Mouse (Mus musculus): ENCODE measurements around the gene Adgrl1. TPM values are rescaled to one million over a fixed set of nuclear protein-coding genes. Genes with fewer than 3 reads are reported as not detected.

Adgrl1 gene
- polyA plus RNA-seq, 1 experiment from 2014 or later = 18.8 TPM

DNA sequence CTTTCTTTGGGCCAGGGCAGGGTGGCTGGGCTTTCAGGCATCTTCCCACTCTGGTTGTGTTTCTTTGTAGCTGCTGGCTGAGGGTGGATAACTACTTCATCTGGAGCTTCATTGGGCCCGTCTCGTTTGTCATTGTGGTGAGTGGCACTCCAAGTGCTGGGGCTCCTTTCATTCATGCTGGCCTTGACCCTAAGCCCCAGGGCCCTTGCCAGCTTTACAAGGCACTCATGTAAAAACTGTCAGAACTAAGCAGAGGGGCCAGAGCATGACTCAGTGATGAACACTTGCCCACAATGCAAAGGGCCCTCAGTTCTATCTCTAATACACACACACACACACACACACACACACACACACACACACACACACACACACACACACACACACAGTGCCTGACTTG is 35.1 kb downstream of the Adgrl1 start:
- Histone ChIP-seq H3K9ac (no peak overlapping the region), H3K9me3 (replicated peaks) (no peaks in the 10 kb centered on the region), H3K4me1 (no peaks in the 10 kb centered on the region), H3K27ac (no peak overlapping the region), H3K27me3 (no peaks in the 10 kb centered on the region), H3K4me3 (replicated peaks) (no peak overlapping the region), H3K4me2 (no peak overlapping the region), H3K36me3 (peaks cover 98% of the 10 kb centered on the region)
- no peak for ATAC-seq (replicated peaks; ENCODE audit: low FRiP score)
- WGBS = 86% methylated on average over 2 of the region's 2 CpGs

GRCm38 (mm10) chr8:83935435-83935834 is 35.5 kb downstream of the Adgrl1 start:
- H3K4me1 ChIP-seq = no peaks in the 10 kb centered on the region

DNA sequence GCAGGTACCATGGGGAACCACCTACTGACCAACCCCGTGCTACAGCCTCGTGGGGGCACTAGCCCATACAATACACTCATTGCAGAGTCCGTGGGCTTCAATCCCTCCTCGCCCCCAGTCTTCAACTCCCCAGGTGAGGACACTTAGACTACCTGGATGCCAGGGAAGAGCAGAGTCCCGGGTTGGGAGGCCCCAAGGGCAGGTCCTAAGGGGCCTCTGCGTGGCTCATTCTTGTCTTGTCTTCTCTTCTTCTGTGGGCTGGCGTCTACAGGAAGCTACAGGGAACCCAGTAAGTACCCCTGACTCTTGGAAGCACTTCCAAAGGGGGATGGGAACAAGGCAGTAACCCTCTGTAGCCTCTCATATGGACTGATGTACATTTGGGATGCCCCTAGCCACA is 37.7 kb downstream of the Adgrl1 start:
- Histone ChIP-seq H3K36me3 (peaks cover 74% of the 10 kb centered on the region), H3K9me3 (replicated peaks) (no peaks in the 10 kb centered on the region), H3K4me1 (no peaks in the 10 kb centered on the region), H3K27ac (no peak overlapping the region), H3K4me2 (no peak overlapping the region), H3K9ac (no peak overlapping the region), H3K27me3 (no peaks in the 10 kb centered on the region), H3K4me3 (replicated peaks) (no peak overlapping the region)
- 90% methylated on average over 7 of the region's 7 CpGs for WGBS
- ATAC-seq (replicated peaks; ENCODE audit: low FRiP score) = no peak

More at GRCm38 (mm10) chr8:83935435-83935834, 35.5 kb downstream of the Adgrl1 start:
- Histone ChIP-seq H3K27me3 (no peaks in the 10 kb centered on the region), H3K36me3 (peaks cover 96% of the 10 kb centered on the region), H3K9me3 (replicated peaks) (no peaks in the 10 kb centered on the region), H3K27ac (no peak overlapping the region), H3K9ac (no peak overlapping the region), H3K4me3 (replicated peaks) (no peak overlapping the region), H3K4me2 (no peak overlapping the region)
- ATAC-seq (replicated peaks; ENCODE audit: low FRiP score) = no peak
- 92% methylated on average over 8 of the region's 8 CpGs for WGBS

- peaks cover 67% of the 10 kb centered on the region for H3K36me3 ChIP-seq
- no peak overlapping the region for H3K4me2 ChIP-seq
- H3K4me1 ChIP-seq = no peaks in the 10 kb centered on the region
- H3K9me3 ChIP-seq (replicated peaks) = no peaks in the 10 kb centered on the region
- ATAC-seq (replicated peaks; ENCODE audit: low FRiP score) = no peak
- H3K27ac ChIP-seq = no peak overlapping the region
- H3K27me3 ChIP-seq = no peaks in the 10 kb centered on the region
- WGBS = 91% methylated on average over 15 of the region's 15 CpGs
- no peak overlapping the region for H3K4me3 ChIP-seq (replicated peaks)
- no peak overlapping the region for H3K9ac ChIP-seq
Measured at GRCm38 (mm10) chr8:83938330-83938729, 38.4 kb downstream of the Adgrl1 start.

GRCm38 (mm10) chr8:83941066-83941677 is 41.3 kb downstream of the Adgrl1 start:
- no peak for ATAC-seq (replicated peaks; ENCODE audit: low FRiP score)

GRCm38 (mm10) chr8:83942446-83942845 is 42.5 kb downstream of the Adgrl1 start:
- Histone ChIP-seq H3K9ac (no peak overlapping the region), H3K36me3 (peaks cover 26% of the 10 kb centered on the region), H3K27ac (no peak overlapping the region), H3K9me3 (replicated peaks) (no peaks in the 10 kb centered on the region), H3K4me1 (no peaks in the 10 kb centered on the region), H3K4me2 (no peak overlapping the region), H3K27me3 (no peaks in the 10 kb centered on the region), H3K4me3 (replicated peaks) (no peak overlapping the region)
- WGBS = 78% methylated on average over 1 of the region's 1 CpGs
- no peak for ATAC-seq (replicated peaks; ENCODE audit: low FRiP score)

More at GRCm38 (mm10) chr8:83941066-83941677, 41.3 kb downstream of the Adgrl1 start:
- Histone ChIP-seq H3K4me3 (replicated peaks) (no peak overlapping the region), H3K27me3 (no peaks in the 10 kb centered on the region), H3K36me3 (peaks cover 38% of the 10 kb centered on the region), H3K9ac (no peak overlapping the region), H3K9me3 (replicated peaks) (no peaks in the 10 kb centered on the region), H3K4me2 (no peak overlapping the region), H3K27ac (no peak overlapping the region), H3K4me1 (no peaks in the 10 kb centered on the region)
- 78% methylated on average over 6 of the region's 6 CpGs for WGBS

DNA sequence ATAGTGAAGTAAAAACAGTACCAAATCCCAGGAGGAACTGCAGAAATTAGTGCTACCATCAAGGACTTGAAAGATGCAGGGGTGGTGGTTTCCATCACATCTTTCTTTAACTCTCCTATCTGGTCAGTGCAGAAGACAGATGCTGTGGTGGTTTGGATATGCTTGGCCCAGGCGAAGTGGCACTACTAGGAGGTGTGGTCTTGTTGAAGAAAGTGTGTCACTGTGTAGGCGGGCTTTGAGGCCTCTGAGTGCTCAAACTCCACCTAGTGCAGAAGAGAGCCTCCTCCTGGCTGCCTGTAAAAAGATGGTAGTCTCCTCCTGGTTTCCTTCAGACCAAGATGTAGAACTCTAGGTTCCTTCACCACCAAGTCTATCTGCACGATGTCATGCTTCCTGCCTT is 45.6 kb downstream of the Adgrl1 start:
- ATAC-seq (replicated peaks; ENCODE audit: low FRiP score) = no peak
- no peaks in the 10 kb centered on the region for H3K4me1 ChIP-seq
- WGBS = 65% methylated on average over 3 of the region's 3 CpGs

DNA sequence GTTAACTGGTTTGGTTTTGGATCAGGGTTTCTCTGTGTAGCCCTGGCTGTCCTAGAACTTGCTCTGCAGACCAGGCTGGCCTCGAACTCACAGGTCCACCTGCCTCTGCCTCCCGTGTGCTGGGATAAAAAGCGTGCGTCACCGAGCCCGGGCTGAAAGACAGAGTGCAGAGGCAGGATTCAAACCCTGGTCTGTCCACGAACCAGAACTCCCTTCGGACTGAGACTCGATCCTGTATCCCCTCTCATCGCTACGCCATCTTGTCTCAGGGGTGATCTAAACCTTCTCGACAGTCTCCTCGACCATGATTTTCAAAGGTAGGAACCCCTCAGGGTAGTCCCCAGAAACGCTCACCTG is 54.8 kb downstream of the Adgrl1 start:
- peak overlapping the region; percentile 85 for H3K4me3 ChIP-seq (replicated peaks)
- H3K9ac ChIP-seq = peak overlapping the region; percentile 62
- ATAC-seq (replicated peaks; ENCODE audit: low FRiP score) = no peak
- H3K4me2 ChIP-seq = peak overlapping the region; percentile 96
- H3K27me3 ChIP-seq = no peaks in the 10 kb centered on the region
- 2% methylated on average over 14 of the region's 14 CpGs for WGBS
- peaks cover 24% of the 10 kb centered on the region for H3K4me1 ChIP-seq
- peak overlapping the region; percentile 51 for H3K27ac ChIP-seq
- H3K9me3 ChIP-seq (replicated peaks) = no peaks in the 10 kb centered on the region
- H3K36me3 ChIP-seq = no peaks in the 10 kb centered on the region

More for the DNA sequence above, 45.6 kb downstream of the Adgrl1 start:
- Histone ChIP-seq H3K9ac (no peak overlapping the region), H3K27me3 (no peaks in the 10 kb centered on the region), H3K4me3 (replicated peaks) (no peak overlapping the region), H3K9me3 (replicated peaks) (no peaks in the 10 kb centered on the region), H3K36me3 (no peaks in the 10 kb centered on the region), H3K4me2 (no peak overlapping the region), H3K27ac (no peak overlapping the region)

DNA sequence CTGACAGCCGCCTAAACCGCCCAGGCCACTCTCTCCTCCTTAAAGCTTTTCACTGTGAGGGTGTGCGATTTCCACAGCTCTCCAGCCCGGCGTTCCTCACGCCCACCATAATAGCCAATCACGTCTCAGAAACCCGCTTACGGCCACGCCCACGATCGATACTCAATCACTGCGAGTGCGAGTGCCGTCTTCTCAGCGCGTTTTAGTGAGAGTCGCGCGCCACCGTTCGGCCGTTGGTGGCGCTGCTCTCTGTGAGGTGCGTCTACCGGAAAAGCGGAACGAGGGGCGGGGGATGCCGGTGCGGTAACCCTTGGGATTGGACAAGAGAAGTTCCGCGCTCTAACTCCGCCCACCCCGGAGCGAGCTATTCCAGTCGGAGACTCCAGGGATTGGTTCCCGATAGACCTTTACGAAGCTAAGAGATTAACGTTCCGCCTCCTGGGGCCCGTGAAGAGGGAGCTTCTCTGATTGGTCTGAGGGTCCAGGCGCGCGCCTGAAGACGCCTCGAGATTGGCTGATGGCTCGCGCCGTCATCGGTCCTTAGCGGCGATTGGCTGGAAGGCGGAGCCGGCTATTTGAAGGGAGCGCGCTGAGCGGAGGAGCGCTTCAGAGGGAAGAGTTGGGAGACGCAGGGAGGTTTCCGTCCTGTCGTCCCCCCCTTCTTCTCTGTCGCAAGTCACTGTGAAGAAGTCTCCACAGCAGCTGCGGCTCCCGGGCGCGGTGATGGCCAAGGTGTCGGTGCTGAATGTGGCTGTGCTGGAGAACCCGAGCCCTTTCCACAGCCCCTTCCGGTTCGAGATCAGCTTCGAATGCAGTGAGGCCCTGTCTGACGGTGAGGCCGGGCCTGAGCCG is 55.4 kb downstream of the Adgrl1 start, which contains the start of the genes Gm10644 and Asf1b:
Gm10644 (minus strand) TSS at position 100 of the 852 bp plus-strand sequence.
Asf1b (plus strand) TSS at position 402 of the 852 bp plus-strand sequence.
- under 1% methylated on average over 75 of the region's 75 CpGs for WGBS
- Histone ChIP-seq H3K36me3 (no peaks in the 10 kb centered on the region), H3K4me2 (peak within 1 kb of the TSS; percentile 96), H3K9me3 (replicated peaks) (no peaks in the 10 kb centered on the region), H3K4me1 (peaks cover 24% of the 10 kb centered on the region), H3K9ac (peak within 1 kb of the TSS; percentile 68), H3K27me3 (no peaks in the 10 kb centered on the region), H3K27ac (peak within 1 kb of the TSS; percentile 51), H3K4me3 (replicated peaks) (peak within 1 kb of the TSS; percentile 85)
- peak; percentile 100 for ATAC-seq (replicated peaks; ENCODE audit: low FRiP score)

- H3K36me3 ChIP-seq = no peaks in the 10 kb centered on the region
- peaks cover 24% of the 10 kb centered on the region for H3K4me1 ChIP-seq
- peak overlapping the region; percentile 85 for H3K4me3 ChIP-seq (replicated peaks)
- H3K27ac ChIP-seq = 0 out of 2 replicates have a peak overlapping the region, but pooled peaks have one; percentile 32
- ATAC-seq (replicated peaks; ENCODE audit: low FRiP score) = no peak
- peak overlapping the region; percentile 96 for H3K4me2 ChIP-seq
- H3K9me3 ChIP-seq (replicated peaks) = no peaks in the 10 kb centered on the region
- H3K27me3 ChIP-seq = no peaks in the 10 kb centered on the region
- H3K9ac ChIP-seq = peak overlapping the region; percentile 68
- WGBS = under 1% methylated on average over 15 of the region's 15 CpGs
Measured at GRCm38 (mm10) chr8:83955958-83956218, 56.0 kb downstream of the Adgrl1 start.

- H3K4me2 ChIP-seq = peak overlapping the region; percentile 96
- 0 out of 2 replicates have a peak overlapping the region, but pooled peaks have one; percentile 68 for H3K9ac ChIP-seq
- WGBS = 35% methylated on average over 1 of the region's 1 CpGs
- H3K27ac ChIP-seq = no peak overlapping the region
- peak overlapping the region; percentile 85 for H3K4me3 ChIP-seq (replicated peaks)
- H3K4me1 ChIP-seq = peaks cover 24% of the 10 kb centered on the region
- ATAC-seq (replicated peaks; ENCODE audit: low FRiP score) = no peak
- no peaks in the 10 kb centered on the region for H3K36me3 ChIP-seq
- no peaks in the 10 kb centered on the region for H3K9me3 ChIP-seq (replicated peaks)
- no peaks in the 10 kb centered on the region for H3K27me3 ChIP-seq
Measured at GRCm38 (mm10) chr8:83956789-83957188, 56.9 kb downstream of the Adgrl1 start.

GRCm38 (mm10) chr8:83964015-83964765 is 64.3 kb downstream of the Adgrl1 start:
- H3K4me2 ChIP-seq = no peak overlapping the region
- H3K4me1 ChIP-seq = no peaks in the 10 kb centered on the region
- ATAC-seq (replicated peaks; ENCODE audit: low FRiP score) = no peak
- H3K27me3 ChIP-seq = no peaks in the 10 kb centered on the region
- H3K27ac ChIP-seq = no peak overlapping the region
- no peak overlapping the region for H3K9ac ChIP-seq
- WGBS = 90% methylated on average over 5 of the region's 5 CpGs
- H3K36me3 ChIP-seq = peaks cover 35% of the 10 kb centered on the region
- no peak overlapping the region for H3K4me3 ChIP-seq (replicated peaks)
- no peaks in the 10 kb centered on the region for H3K9me3 ChIP-seq (replicated peaks)
